Mouse (Mus musculus) midbrain, embryonic 13.5 days (tissue): ENCODE data around the gene Mphosph9. TPM values are rescaled to one million over a fixed set of nuclear protein-coding genes. Genes with fewer than 3 reads are reported as not detected.
"Not testable (repeated sequence)": the region's sequence is repeated elsewhere in the genome, so short reads cannot be mapped to it uniquely, and the experiment has no call there.

ENCODE experiments used
- ATAC-seq: fragments of 200-750 bp; cut with Nextera tagmentation; 2 replicates; pipeline ENCODE4 v1.8.0; 2017; ENCODE audit warnings: mild to moderate bottlenecking, moderate TSS enrichment, moderate library complexity
- H3K27ac ChIP-seq: fragments of 300-500 bp; sonication (generic); 2 replicates; pipeline ENCODE4 v1.5.1; 2015; ENCODE audit warnings: inconsistent platforms, mild to moderate bottlenecking, moderate library complexity
- H3K27me3 ChIP-seq: fragments of 300-500 bp; sonication (generic); 2 replicates; pipeline ENCODE4 v1.6.1; 2015; ENCODE audit warnings: mild to moderate bottlenecking, inconsistent platforms
- H3K36me3 ChIP-seq: fragments of 300-500 bp; sonication (generic); 2 replicates; pipeline ENCODE4 v1.6.1; 2015; ENCODE audit warnings: mild to moderate bottlenecking, inconsistent platforms
- H3K4me1 ChIP-seq: fragments of 300-500 bp; sonication (generic); replicated peaks from 2 replicates; pipeline ENCODE4 v1.6.1; 2015; ENCODE audit warnings: inconsistent platforms
- H3K4me2 ChIP-seq: fragments of 300-500 bp; sonication (generic); replicated peaks from 2 replicates; pipeline ENCODE4 v1.6.1; 2015; ENCODE audit warnings: moderate library complexity, mild to moderate bottlenecking, inconsistent platforms
- H3K4me3 ChIP-seq: fragments of 300-500 bp; sonication (generic); replicated peaks from 2 replicates; pipeline ENCODE4 v1.5.1; 2015; ENCODE audit warnings: mild to moderate bottlenecking, inconsistent platforms
- H3K9ac ChIP-seq: fragments of 300-500 bp; sonication (generic); replicated peaks from 2 replicates; pipeline ENCODE4 v1.6.1; 2015; ENCODE audit warnings: mild to moderate bottlenecking, inconsistent platforms
- H3K9me3 ChIP-seq: fragments of 300-500 bp; sonication (generic); 2 replicates; pipeline ENCODE4 v1.6.1; 2016; ENCODE audit warnings: mild to moderate bottlenecking, inconsistent platforms
- WGBS: fragments of 180-500 bp; shearing (Covaris S2); methylation state at CpG from one replicate; pipeline ENCODE4 v1.1.7; 2015; 5-methylcytosine and 5-hydroxymethylcytosine counted together
- polyA plus RNA-seq: library from polyadenylated mRNA; unstranded; fragments of >200 nt; fragmentation: Nextera tagmentation; extraction: Ambion mirVana; gene quantifications from 2 replicates; pipeline ENCODE4 v1.2.1, GENCODE M21; 2015

Mphosph9 gene
- polyA plus RNA-seq, 1 experiment from 2014 or later, result 16.5 TPM

- peak overlapping the region; percentile 95 for H3K4me2 ChIP-seq
- H3K4me3 ChIP-seq, result peak overlapping the region; percentile 94
- ATAC-seq, result peak; percentile 16; the same call in 1 of the 2 replicates
- no peaks in the 10 kb centered on the region for H3K9me3 ChIP-seq
- peaks cover 32% of the 10 kb centered on the region for H3K4me1 ChIP-seq
- WGBS, result under 1% methylated on average over 39 of the region's 60 CpGs
- H3K9ac ChIP-seq, result peak overlapping the region; percentile 99
- H3K36me3 ChIP-seq, result peaks cover 1% of the 10 kb centered on the region
- no peaks in the 10 kb centered on the region for H3K27me3 ChIP-seq
- H3K27ac ChIP-seq, result peak overlapping the region; percentile 99
Observed at GRCm38 (mm10) chr5:124354574-124355424, 27.0 kb upstream of the Mphosph9 start.

- no peaks in the 10 kb centered on the region for H3K9me3 ChIP-seq
- 0% methylated on average over 63 of the region's 132 CpGs for WGBS
- peaks cover 41% of the 10 kb centered on the region for H3K4me1 ChIP-seq
- peak overlapping the region; percentile 99 for H3K27ac ChIP-seq
- H3K36me3 ChIP-seq, result peaks cover 10% of the 10 kb centered on the region
- peak overlapping the region; percentile 94 for H3K4me3 ChIP-seq
- no peaks in the 10 kb centered on the region for H3K27me3 ChIP-seq
- ATAC-seq, result no peak
- peak overlapping the region; percentile 99 for H3K9ac ChIP-seq
- peak overlapping the region; percentile 95 for H3K4me2 ChIP-seq
Observed at GRCm38 (mm10) chr5:124353726-124354547, 26.2 kb upstream of the Mphosph9 start.

GRCm38 (mm10) chr5:124353011-124353725, 25.4 kb upstream of the Mphosph9 start:
- ATAC-seq, result no peak
- Histone ChIP-seq H3K27ac (peak overlapping the region; percentile 99), H3K4me3 (peak overlapping the region; percentile 94), H3K4me1 (peaks cover 46% of the 10 kb centered on the region), H3K27me3 (no peaks in the 10 kb centered on the region), H3K9me3 (no peaks in the 10 kb centered on the region), H3K9ac (peak overlapping the region; percentile 99), H3K36me3 (peaks cover 18% of the 10 kb centered on the region), H3K4me2 (peak overlapping the region; percentile 95)
- WGBS, result under 1% methylated on average over 32 of the region's 32 CpGs

- ATAC-seq, result peak; percentile 92
Observed at GRCm38 (mm10) chr5:124352141-124352920, 24.6 kb upstream of the Mphosph9 start.

GRCm38 (mm10) chr5:124351604-124352003, 23.8 kb upstream of the Mphosph9 start:
- ATAC-seq, result peak; percentile 3
- H3K9ac ChIP-seq, result peak overlapping the region; percentile 99
- peak overlapping the region; percentile 94 for H3K4me3 ChIP-seq
- H3K4me1 ChIP-seq, result peaks cover 48% of the 10 kb centered on the region
- H3K4me2 ChIP-seq, result peak overlapping the region; percentile 95
- H3K9me3 ChIP-seq, result no peaks in the 10 kb centered on the region
- peak overlapping the region; percentile 99 for H3K27ac ChIP-seq
- WGBS, result 33% methylated on average over 3 of the region's 3 CpGs
- no peaks in the 10 kb centered on the region for H3K27me3 ChIP-seq
- peaks cover 29% of the 10 kb centered on the region for H3K36me3 ChIP-seq

More at GRCm38 (mm10) chr5:124352141-124352920, 24.6 kb upstream of the Mphosph9 start:
- no peaks in the 10 kb centered on the region for H3K9me3 ChIP-seq
- H3K36me3 ChIP-seq, result peaks cover 24% of the 10 kb centered on the region
- peak overlapping the region; percentile 99 for H3K27ac ChIP-seq
- no peaks in the 10 kb centered on the region for H3K27me3 ChIP-seq
- H3K4me3 ChIP-seq, result peak overlapping the region; percentile 94
- H3K4me1 ChIP-seq, result peaks cover 48% of the 10 kb centered on the region
- H3K4me2 ChIP-seq, result peak overlapping the region; percentile 95
- under 1% methylated on average over 29 of the region's 30 CpGs for WGBS
- peak overlapping the region; percentile 99 for H3K9ac ChIP-seq

- Histone ChIP-seq H3K4me2 (peak overlapping the region; percentile 95), H3K4me1 (peaks cover 48% of the 10 kb centered on the region), H3K36me3 (peaks cover 33% of the 10 kb centered on the region), H3K9me3 (no peaks in the 10 kb centered on the region), H3K27ac (peak overlapping the region; percentile 99), H3K4me3 (peak overlapping the region; percentile 94), H3K27me3 (no peaks in the 10 kb centered on the region), H3K9ac (peak overlapping the region; percentile 99)
- ATAC-seq, result peak; percentile 78
- 6% methylated on average over 7 of the region's 7 CpGs for WGBS
Observed at GRCm38 (mm10) chr5:124351111-124351560, 23.4 kb upstream of the Mphosph9 start.

- WGBS, result 75% methylated on average over 2 of the region's 2 CpGs
- H3K9ac ChIP-seq, result peak overlapping the region; percentile 99
- no peaks in the 10 kb centered on the region for H3K9me3 ChIP-seq
- no peak for ATAC-seq
- H3K27ac ChIP-seq, result peak overlapping the region; percentile 99
- H3K36me3 ChIP-seq, result peaks cover 36% of the 10 kb centered on the region
- peak overlapping the region; percentile 94 for H3K4me3 ChIP-seq
- H3K27me3 ChIP-seq, result no peaks in the 10 kb centered on the region
- H3K4me1 ChIP-seq, result peaks cover 44% of the 10 kb centered on the region
- H3K4me2 ChIP-seq, result peak overlapping the region; percentile 95
Observed at GRCm38 (mm10) chr5:124350350-124350749, 22.6 kb upstream of the Mphosph9 start.

- peak overlapping the region; percentile 52 for H3K9ac ChIP-seq
- peaks cover 46% of the 10 kb centered on the region for H3K36me3 ChIP-seq
- 0 out of 2 replicates have a peak overlapping the region, but pooled peaks have one; percentile 94 for H3K4me3 ChIP-seq
- no peak for ATAC-seq
- H3K4me1 ChIP-seq, result peaks cover 44% of the 10 kb centered on the region
- peak overlapping the region; percentile 99 for H3K27ac ChIP-seq
- H3K4me2 ChIP-seq, result peak overlapping the region; percentile 95
- H3K9me3 ChIP-seq, result no peaks in the 10 kb centered on the region
- WGBS, result 95% methylated on average over 17 of the region's 17 CpGs
- no peaks in the 10 kb centered on the region for H3K27me3 ChIP-seq
Observed at GRCm38 (mm10) chr5:124349196-124349595, 21.4 kb upstream of the Mphosph9 start.

- peak overlapping the region; percentile 47; the same call in 1 of the 2 replicates for H3K27ac ChIP-seq
- H3K4me2 ChIP-seq, result no peak overlapping the region
- H3K9ac ChIP-seq, result no peak overlapping the region
- H3K4me1 ChIP-seq, result peaks cover 9% of the 10 kb centered on the region; the same call in 1 of the 2 replicates
- ATAC-seq, result no peak
- no peak overlapping the region for H3K4me3 ChIP-seq
- H3K27me3 ChIP-seq, result no peaks in the 10 kb centered on the region
- H3K9me3 ChIP-seq, result no peaks in the 10 kb centered on the region
- 83% methylated on average over 8 of the region's 8 CpGs for WGBS
- H3K36me3 ChIP-seq, result peaks cover 27% of the 10 kb centered on the region
Observed at GRCm38 (mm10) chr5:124342897-124343296, 15.1 kb upstream of the Mphosph9 start.

- H3K9me3 ChIP-seq, H3K4me2 ChIP-seq, H3K27ac ChIP-seq, H3K4me3 ChIP-seq, H3K4me1 ChIP-seq, H3K27me3 ChIP-seq: not testable (repeated sequence)
- 76% methylated on average over 6 of the region's 6 CpGs for WGBS
- 0 out of 2 replicates have a peak, but pooled peaks have one; percentile 57 for ATAC-seq
- peaks cover 21% of the 10 kb centered on the region for H3K36me3 ChIP-seq
- 0 out of 2 replicates have a peak overlapping the region, but pooled peaks have one; percentile 23 for H3K9ac ChIP-seq
Observed at GRCm38 (mm10) chr5:124341753-124342339, 14.1 kb upstream of the Mphosph9 start.
